ENCODE assay signal across 9 mouse cellular contexts in the genomic region with DNA sequence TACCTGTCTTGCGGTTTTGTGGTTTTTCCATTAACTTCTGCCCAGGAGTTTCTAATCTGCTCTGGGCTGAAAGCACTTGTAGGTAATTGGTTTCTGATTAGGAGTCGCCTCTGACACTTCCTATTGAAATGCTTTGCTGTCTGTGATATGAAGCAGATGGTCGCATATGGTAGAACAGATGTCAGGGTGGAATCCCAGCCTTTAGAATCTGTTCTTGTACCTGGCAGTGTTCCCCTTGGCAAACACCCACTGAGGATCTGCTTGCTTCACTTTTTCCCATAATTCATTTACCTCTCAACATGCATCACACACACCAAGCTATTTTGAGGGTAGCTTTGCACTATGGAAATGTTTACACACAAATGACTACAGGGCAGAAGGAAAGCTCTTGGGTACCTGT. TPM values are rescaled to one million over a fixed set of nuclear protein-coding genes. Genes with fewer than 3 reads are reported as not detected.
DNase-seq lines count a peak whose midpoint lies in the region; ATAC-seq lines count a peak whose summit lies in the region.
"Had no signal": no experiment of that assay in that cellular context is flagged by ENCODE, and none has a peak within 500 bp of the region (broad histone marks: within the 10 kb centered on the region; RNA-seq: fewer than 3 reads in every experiment).

No protein-coding gene starts in this region.

- H3K27me3 ChIP-seq in midbrain, embryonic 14.5 days (ENCODE audit: control insufficient read depth, insufficient read depth, low read length), result no peaks in the 10 kb centered on the region
- H3K27me3 ChIP-seq in midbrain, embryonic 11.5 days (ENCODE audit: control insufficient read depth, insufficient read depth, low read length), result no peaks in the 10 kb centered on the region
- H3K27me3 ChIP-seq: lung, embryonic 15.5 days had no signal

- 55% methylated on average over 3 of the region's 3 CpGs for WGBS in midbrain, embryonic 14.5 days
- 73% methylated on average over 3 of the region's 3 CpGs for WGBS in midbrain, embryonic 11.5 days

- no peaks in the 10 kb centered on the region for H3K36me3 ChIP-seq in midbrain, embryonic 14.5 days (ENCODE audit: control insufficient read depth, insufficient read depth, low read length)
- no peaks in the 10 kb centered on the region for H3K36me3 ChIP-seq in midbrain, embryonic 11.5 days (ENCODE audit: control insufficient read depth, insufficient read depth, low read length)
- H3K36me3 ChIP-seq: lung, embryonic 15.5 days had no signal

- H3K4me1 ChIP-seq in midbrain, embryonic 14.5 days (ENCODE audit: control insufficient read depth, insufficient read depth, low read length), result peaks cover 5% of the 10 kb centered on the region; the same call in 1 of the 2 replicates
- H3K4me1 ChIP-seq in midbrain, embryonic 11.5 days (ENCODE audit: control insufficient read depth, insufficient read depth, low read length), result no peaks in the 10 kb centered on the region; the same call in 1 of the 2 replicates

- no peak overlapping the region for H3K4me2 ChIP-seq in midbrain, embryonic 14.5 days (ENCODE audit: low read length)
- no peak overlapping the region for H3K4me2 ChIP-seq in midbrain, embryonic 11.5 days
- H3K4me2 ChIP-seq: lung, embryonic 15.5 days had no signal

- peak; percentile 53 for DNase-seq in midbrain, embryonic 14.5 days
- no peak for DNase-seq in midbrain, embryonic 11.5 days (ENCODE audit: low spot score, missing footprints)
- peak; percentile 66 for DNase-seq in forelimb bud, embryonic 11.5 days (ENCODE audit: low read depth, low spot score)
- DNase-seq in layer of hippocampus, postnatal 10 days (ENCODE audit: low spot score in 2 of 2), result peak; percentile 42 to 70
- DNase-seq in thymus, postnatal 25 days, result no peak
- no peak for DNase-seq in testis, postnatal 14 days (ENCODE audit: low spot score)
- no peak for DNase-seq in urinary bladder, postnatal 4 days (ENCODE audit: low spot score in 2 of 2)
- DNase-seq: spleen, adult 18-20 months had no signal

- no peaks in the 10 kb centered on the region for H3K9me3 ChIP-seq in midbrain, embryonic 14.5 days (ENCODE audit: control insufficient read depth, low read length)
- H3K9me3 ChIP-seq in midbrain, embryonic 11.5 days (ENCODE audit: control insufficient read depth, low read length), result no peaks in the 10 kb centered on the region
- H3K9me3 ChIP-seq: lung, embryonic 15.5 days had no signal

- H3K27ac ChIP-seq in midbrain, embryonic 14.5 days (replicated peaks; ENCODE audit: low read depth, low read length), result 0 out of 2 replicates have a peak overlapping the region, but pooled peaks have one; percentile 8
- H3K27ac ChIP-seq in midbrain, embryonic 11.5 days (ENCODE audit: low read depth, low read length), result no peak overlapping the region
- H3K27ac ChIP-seq: lung, embryonic 15.5 days had no signal

- no peak overlapping the region for H3K4me3 ChIP-seq in midbrain, embryonic 14.5 days (replicated peaks; ENCODE audit: low read depth, low read length)
- H3K4me3 ChIP-seq in midbrain, embryonic 11.5 days (ENCODE audit: low read depth, low read length), result no peak overlapping the region
- H3K4me3 ChIP-seq: lung, embryonic 15.5 days had no signal

- no peak for ATAC-seq in midbrain, embryonic 14.5 days (ENCODE audit: low FRiP score, low TSS enrichment)
- no peak for ATAC-seq in midbrain, embryonic 11.5 days (ENCODE audit: low FRiP score)

- H3K9ac ChIP-seq in midbrain, embryonic 14.5 days (replicated peaks; ENCODE audit: low read length), result no peak overlapping the region
- H3K9ac ChIP-seq in midbrain, embryonic 11.5 days (ENCODE audit: low read length), result no peak overlapping the region
- H3K9ac ChIP-seq: lung, embryonic 15.5 days had no signal

RNA-seq across cellular contexts. Expression of a gene that starts 44.2 kb away (rescaled TPM):
- polyA plus RNA-seq in midbrain, embryonic 14.5 days (2014; fragmentation: Nextera tagmentation; extraction: Ambion mirVana), result 16.7 and 27.3 TPM in 2 replicates
- polyA plus RNA-seq in midbrain, embryonic 11.5 days (2014; fragmentation: Nextera tagmentation; extraction: Ambion mirVana), result 28.3 and 30.4 TPM in 2 replicates
- total RNA-seq in layer of hippocampus, postnatal 10 days (2021), result 10 to 100 TPM; 26.2 to 27.8 TPM

Comparison
In these comparisons a context has a peak if more than half of its experiments do, and no peak if none do; other contexts are left out.
1. DNase-seq: peak in midbrain, embryonic 14.5 days (single experiment), forelimb bud, embryonic 11.5 days (single experiment) and layer of hippocampus, postnatal 10 days (2 of 2); none in midbrain, embryonic 11.5 days (single experiment), thymus, postnatal 25 days (single experiment), testis, postnatal 14 days (single experiment) and urinary bladder, postnatal 4 days (0 of 2).